24 mouse cellular contexts compared by ENCODE assay signal in the genomic region with DNA sequence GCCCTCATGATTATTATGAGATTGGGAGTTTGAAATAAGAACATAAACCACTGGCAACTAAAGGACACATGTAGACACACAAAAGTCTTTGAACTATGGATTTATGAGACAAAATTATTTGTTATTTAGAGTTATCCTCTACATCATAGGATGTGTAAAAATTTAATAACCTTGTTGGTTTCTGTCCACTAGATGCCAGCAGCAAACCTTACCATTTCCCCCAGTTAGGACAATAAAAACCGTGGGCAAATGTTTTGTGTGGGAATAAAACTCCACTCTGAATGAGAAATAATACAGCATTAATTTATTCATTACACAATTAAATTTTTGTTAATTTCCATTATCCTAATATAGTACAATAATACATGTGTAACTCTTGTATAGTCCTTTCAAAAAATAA.
DNase-seq lines count a peak whose midpoint lies in the region; TF ChIP-seq lines count a peak whose summit lies in the region.
"Had no signal": no experiment of that assay in that cellular context is flagged by ENCODE, and none has a peak within 500 bp of the region (broad histone marks: within the 10 kb centered on the region; RNA-seq: fewer than 3 reads in every experiment).

No protein-coding gene starts in this region.

- TF ChIP-seq EP300 in heart, adult 2 months (IDR thresholded peaks at IDR 0.05; ENCODE audit: insufficient read depth, low read depth, low read length), result no peak

- no peak for TF ChIP-seq POLR2A in heart, adult 2 months (IDR thresholded peaks at IDR 0.05; ENCODE audit: insufficient read depth, low read depth, low read length)
- no peak for TF ChIP-seq POLR2A in brain, embryonic 14.5 days (IDR thresholded peaks at IDR 0.05; ENCODE audit: borderline replicate concordance, extremely low read depth, insufficient read depth, insufficient read length, poor library complexity, severe bottlenecking)

- H3K9ac ChIP-seq in heart, adult 2 months (ENCODE audit: low read depth, low read length), result no peak overlapping the region
- H3K9ac ChIP-seq: embryonic facial prominence, embryonic 13.5 days; hindbrain, embryonic 15.5 days; intestine, embryonic 15.5 days; kidney, embryonic 15.5 days; limb, embryonic 15.5 days; liver, embryonic 14.5 days had no signal

- DNase-seq in heart, adult 2 months, result no peak
- DNase-seq in heart, postnatal 25 days (ENCODE audit: low spot score), result no peak
- DNase-seq in layer of hippocampus, adult 2 months (ENCODE audit: low spot score in 2 of 2), result no peak
- DNase-seq in layer of hippocampus, adult 9-11 months, result no peak
- peak; percentile 15 for DNase-seq in 416B (ENCODE audit: low read depth)
- DNase-seq in brain, embryonic 14.5 days (ENCODE audit: low read depth), result peak; percentile 7
- DNase-seq in gastrocnemius, adult 2 months, result no peak
- DNase-seq: adrenal gland, postnatal 14 days; cerebellum, adult 8-10 months; cerebellum, postnatal 36 days; embryo, embryonic 11 days; heart, postnatal 10 days; kidney, postnatal 4 days; left cerebral cortex, postnatal 4 days; right cerebral cortex, postnatal 25 days; spleen, adult 18-20 months had no signal

- H3K36me3 ChIP-seq in heart, adult 2 months (ENCODE audit: control insufficient read depth, insufficient read depth, low read length), result no peaks in the 10 kb centered on the region
- H3K36me3 ChIP-seq: embryonic facial prominence, embryonic 13.5 days; hindbrain, embryonic 15.5 days; intestine, embryonic 15.5 days; kidney, embryonic 15.5 days; limb, embryonic 15.5 days; midbrain, embryonic 10.5 days had no signal

- H3K79me2 ChIP-seq in heart, adult 2 months (replicated peaks; ENCODE audit: control insufficient read depth, insufficient read depth, low read length), result no peaks in the 10 kb centered on the region

- H3K4me1 ChIP-seq in heart, adult 2 months (ENCODE audit: control insufficient read depth, insufficient read depth, low read length), result no peaks in the 10 kb centered on the region
- H3K4me1 ChIP-seq: embryonic facial prominence, embryonic 13.5 days; hindbrain, embryonic 15.5 days; intestine, embryonic 15.5 days; kidney, embryonic 15.5 days; limb, embryonic 15.5 days; midbrain, embryonic 10.5 days had no signal

- 51% methylated on average over 1 of the region's 1 CpGs for WGBS in heart, adult 2 months

- TF ChIP-seq CTCF in heart, adult 2 months (IDR thresholded peaks at IDR 0.05), result peak; percentile 43
- peak; percentile 62 for TF ChIP-seq CTCF in layer of hippocampus, adult 2 months (conservative IDR thresholded peaks at IDR 0.05)
- TF ChIP-seq CTCF in brain, embryonic 14.5 days (IDR thresholded peaks at IDR 0.05; ENCODE audit: borderline replicate concordance, extremely low read depth, insufficient read depth, insufficient read length), result no peak
- TF ChIP-seq CTCF in gastrocnemius, adult 2 months (IDR thresholded peaks at IDR 0.05), result no peak

- intact Hi-C loops in heart, adult 2 months (cut with DNase I), result no loop called here
- intact Hi-C loops in heart, postnatal 25 days (cut with DNase I), result no loop called here
- intact Hi-C loops in gastrocnemius, adult 2 months (cut with DNase I), result no loop called here

- no peak overlapping the region for H3K4me3 ChIP-seq in heart, adult 2 months
- H3K4me3 ChIP-seq in layer of hippocampus, adult 2 months, result no peak overlapping the region
- no peak overlapping the region for H3K4me3 ChIP-seq in gastrocnemius, adult 2 months
- H3K4me3 ChIP-seq: embryonic facial prominence, embryonic 13.5 days; hindbrain, embryonic 15.5 days; intestine, embryonic 15.5 days; kidney, embryonic 15.5 days; left cerebral cortex, adult 2 months; limb, embryonic 15.5 days; midbrain, embryonic 10.5 days had no signal

- H3K27ac ChIP-seq in heart, adult 2 months, result no peak overlapping the region
- no peak overlapping the region for H3K27ac ChIP-seq in layer of hippocampus, adult 2 months
- no peak overlapping the region for H3K27ac ChIP-seq in gastrocnemius, adult 2 months
- H3K27ac ChIP-seq: embryonic facial prominence, embryonic 13.5 days; hindbrain, embryonic 15.5 days; intestine, embryonic 15.5 days; kidney, embryonic 15.5 days; left cerebral cortex, adult 2 months; limb, embryonic 15.5 days; liver, embryonic 14.5 days; midbrain, embryonic 10.5 days had no signal

- no peaks in the 10 kb centered on the region for H3K27me3 ChIP-seq in heart, adult 2 months (ENCODE audit: control insufficient read depth, insufficient read depth, low read length)
- H3K27me3 ChIP-seq: embryonic facial prominence, embryonic 13.5 days; hindbrain, embryonic 15.5 days; intestine, embryonic 15.5 days; kidney, embryonic 15.5 days; limb, embryonic 15.5 days had no signal

Comparison
In these comparisons a context has a peak if more than half of its experiments do, and no peak if none do; other contexts are left out.
1. DNase-seq: peak in 416B (single experiment) and brain, embryonic 14.5 days (single experiment); none in heart, adult 2 months (0 of 2), heart, postnatal 25 days (single experiment), layer of hippocampus, adult 2 months (0 of 2), layer of hippocampus, adult 9-11 months (single experiment) and gastrocnemius, adult 2 months (single experiment).
2. CTCF ChIP-seq: peak in heart, adult 2 months (single experiment) and layer of hippocampus, adult 2 months (single experiment); none in brain, embryonic 14.5 days (single experiment) and gastrocnemius, adult 2 months (single experiment).